Comparison of ENCODE assay signal across 20 mouse cellular contexts in genomic region chr4:150072416-150073101, GRCm38 (mm10). TPM values are rescaled to one million over a fixed set of nuclear protein-coding genes. Genes with fewer than 3 reads are reported as not detected.
DNase-seq lines count a peak whose midpoint lies in the region; ATAC-seq lines count a peak whose summit lies in the region.
"Had no signal": no experiment of that assay in that cellular context is flagged by ENCODE, and none has a peak within 500 bp of the region (broad histone marks: within the 10 kb centered on the region; RNA-seq: fewer than 3 reads in every experiment).

No protein-coding gene starts in this region.

- peak; percentile 36; the same call in 1 of the 2 replicates for ATAC-seq in cerebellum, adult (ENCODE audit: insufficient number of reproducible peaks, low FRiP score, low TSS enrichment)
- 0 out of 2 replicates have a peak, but pooled peaks have one; percentile 54 for ATAC-seq in limb, embryonic 11.5 days (ENCODE audit: insufficient number of reproducible peaks, low FRiP score, low TSS enrichment, low read depth)
- ATAC-seq: forebrain, embryonic 14.5 days; hindbrain, embryonic 16.5 days; midbrain, embryonic 13.5 days had no signal

- DNase-seq in cerebellum, adult 11 months, result no peak
- no peak for DNase-seq in limb, embryonic 11.5 days (ENCODE audit: low spot score)
- DNase-seq in limb, embryonic 10.5 days (ENCODE audit: low spot score), result no peak
- peak; percentile 40 for DNase-seq in MN1 (ENCODE audit: low spot score)
- peak; percentile 36 for DNase-seq in cerebellum, adult 9-11 months
- DNase-seq in ovary, postnatal 36 days (ENCODE audit: low spot score), result no peak
- DNase-seq in thymus, adult 18-20 months, result no peak
- DNase-seq: gastrocnemius, postnatal 25 days had no signal

- no peak overlapping the region for H3K27ac ChIP-seq in limb, embryonic 11.5 days (replicated peaks; ENCODE audit: low read depth, low read length)
- no peak overlapping the region for H3K27ac ChIP-seq in limb, embryonic 10.5 days
- H3K27ac ChIP-seq: embryonic facial prominence, embryonic 10.5 days; heart, adult 2 months; layer of hippocampus, adult 2 months; left cerebral cortex, adult 2 months; limb, embryonic 12.5 days; liver, embryonic 14.5 days; lung, embryonic 15.5 days; midbrain, embryonic 13.5 days; neural tube, embryonic 15.5 days had no signal

- no peak overlapping the region for H3K4me2 ChIP-seq in limb, embryonic 11.5 days (ENCODE audit: low read depth, severe bottlenecking)
- H3K4me2 ChIP-seq: limb, embryonic 12.5 days; lung, embryonic 15.5 days; midbrain, embryonic 13.5 days; neural tube, embryonic 15.5 days had no signal

- 59% methylated on average over 15 of the region's 15 CpGs for WGBS in limb, embryonic 11.5 days
- 54% methylated on average over 15 of the region's 15 CpGs for WGBS in limb, embryonic 10.5 days

- H3K4me3 ChIP-seq in limb, embryonic 11.5 days (ENCODE audit: low read depth, low read length), result no peak overlapping the region
- no peak overlapping the region for H3K4me3 ChIP-seq in limb, embryonic 10.5 days
- H3K4me3 ChIP-seq: embryonic facial prominence, embryonic 10.5 days; heart, adult 2 months; layer of hippocampus, adult 2 months; left cerebral cortex, adult 2 months; limb, embryonic 12.5 days; lung, embryonic 15.5 days; midbrain, embryonic 13.5 days; neural tube, embryonic 15.5 days had no signal

- no peaks in the 10 kb centered on the region for H3K36me3 ChIP-seq in limb, embryonic 11.5 days (ENCODE audit: control insufficient read depth, insufficient read depth, low read length)
- no peaks in the 10 kb centered on the region for H3K36me3 ChIP-seq in limb, embryonic 10.5 days
- H3K36me3 ChIP-seq: embryonic facial prominence, embryonic 10.5 days; limb, embryonic 12.5 days; midbrain, embryonic 13.5 days; neural tube, embryonic 15.5 days had no signal

- H3K9ac ChIP-seq in limb, embryonic 11.5 days (ENCODE audit: low read length), result no peak overlapping the region
- H3K9ac ChIP-seq: limb, embryonic 12.5 days; liver, embryonic 14.5 days; lung, embryonic 15.5 days; midbrain, embryonic 13.5 days; neural tube, embryonic 15.5 days had no signal

- H3K27me3 ChIP-seq in limb, embryonic 11.5 days (ENCODE audit: control insufficient read depth, insufficient read depth, low read length), result no peaks in the 10 kb centered on the region
- no peaks in the 10 kb centered on the region for H3K27me3 ChIP-seq in limb, embryonic 10.5 days (ENCODE audit: low read depth, poor library complexity, severe bottlenecking)
- H3K27me3 ChIP-seq: limb, embryonic 12.5 days; lung, embryonic 15.5 days; midbrain, embryonic 13.5 days; neural tube, embryonic 15.5 days had no signal

- 0 out of 2 replicates have a peak, but pooled peaks cover 5% of the 10 kb centered on the region for H3K4me1 ChIP-seq in limb, embryonic 11.5 days (ENCODE audit: control insufficient read depth, insufficient read depth, low read length)
- peaks cover 27% of the 10 kb centered on the region for H3K4me1 ChIP-seq in limb, embryonic 10.5 days
- H3K4me1 ChIP-seq: midbrain, embryonic 13.5 days; neural tube, embryonic 15.5 days had no signal

- no peaks in the 10 kb centered on the region for H3K9me3 ChIP-seq in limb, embryonic 11.5 days (ENCODE audit: control insufficient read depth, low read length)
- H3K9me3 ChIP-seq in limb, embryonic 10.5 days (replicated peaks), result no peaks in the 10 kb centered on the region
- H3K9me3 ChIP-seq: embryonic facial prominence, embryonic 10.5 days; limb, embryonic 12.5 days; lung, embryonic 15.5 days; midbrain, embryonic 13.5 days; neural tube, embryonic 15.5 days had no signal

RNA-seq across cellular contexts. Expression of gene Gpr157, which starts 14.6 kb away (rescaled TPM):
- polyA plus RNA-seq in limb, embryonic 11.5 days (2014; fragmentation: Nextera tagmentation; extraction: Ambion mirVana), result 0.29 and 0.47 TPM in 2 replicates
- 0.28 and 0.75 TPM in 2 replicates for polyA plus RNA-seq in limb, embryonic 10.5 days (2016; fragmentation: Nextera tagmentation; extraction: Ambion mirVana)

RNA-seq across cellular contexts. Expression of gene Slc2a5, which starts 46.5 kb away (rescaled TPM):
- polyA plus RNA-seq in limb, embryonic 11.5 days (2014; fragmentation: Nextera tagmentation; extraction: Ambion mirVana), result 1.1 and 1.8 TPM in 2 replicates
- polyA plus RNA-seq in limb, embryonic 10.5 days (2016; fragmentation: Nextera tagmentation; extraction: Ambion mirVana), result 0.98 and 1.1 TPM in 2 replicates

Comparison
In these comparisons a context has a peak if more than half of its experiments do, and no peak if none do; other contexts are left out.
1. DNase-seq: peak in MN1 (single experiment) and cerebellum, adult 9-11 months (single experiment); none in cerebellum, adult 11 months (single experiment), limb, embryonic 11.5 days (single experiment), limb, embryonic 10.5 days (single experiment), ovary, postnatal 36 days (single experiment) and thymus, adult 18-20 months (0 of 2).